Mouse (Mus musculus) heart, adult 8-10 months (tissue): Measurements from ENCODE around the gene Dnajc15. TPM values are rescaled to one million over a fixed set of nuclear protein-coding genes. Genes with fewer than 3 reads are reported as not detected.
"Not testable (repeated sequence)": the region's sequence is repeated elsewhere in the genome, so short reads cannot be mapped to it uniquely, and the experiment has no call there.

Experiments
- DNase-seq: peaks from one replicate; pipeline ENCODE4 v3.0.0; 2022; ENCODE audit warnings: low spot score
- total RNA-seq, 4 experiments: library from RNA; stranded (reverse); gene quantifications; 2 replicates each; pipeline ENCODE4 v1.2.4; 2022

The Dnajc15 gene
- total RNA-seq, result 100 to 1,000 TPM; 233 to 306 (median 274) TPM

- DNase-seq, result peak; percentile 88
Measured at GRCm38 (mm10) chr14:77874304-77875241, at the start of gene Dnajc15. Dnajc15 (minus strand) TSS chr14:77875125.

GRCm38 (mm10) chr14:77923076-77923865 lies 48.3 kb upstream of the Dnajc15 start:
- DNase-seq, result no peak

GRCm38 (mm10) chr14:77921641-77922040 lies 46.7 kb upstream of the Dnajc15 start:
- no peak for DNase-seq

GRCm38 (mm10) chr14:77915776-77916175 lies 40.9 kb upstream of the Dnajc15 start:
- no peak for DNase-seq

GRCm38 (mm10) chr14:77906586-77906985 lies 31.7 kb upstream of the Dnajc15 start:
- no peak for DNase-seq

- no peak for DNase-seq
Measured at GRCm38 (mm10) chr14:77905466-77905865, 30.5 kb upstream of the Dnajc15 start.

- DNase-seq, result peak; percentile 4
Measured at GRCm38 (mm10) chr14:77904171-77904762, 29.3 kb upstream of the Dnajc15 start, which contains the start of gene Epsti1. Epsti1 (plus strand) TSS chr14:77904239.

GRCm38 (mm10) chr14:77902541-77902940 lies 27.6 kb upstream of the Dnajc15 start:
- no peak for DNase-seq

- no peak for DNase-seq
Measured at GRCm38 (mm10) chr14:77895951-77896350, 21.0 kb upstream of the Dnajc15 start.

- no peak for DNase-seq
Measured at GRCm38 (mm10) chr14:77889911-77890310, 15.0 kb upstream of the Dnajc15 start.

- DNase-seq, result no peak
Measured at GRCm38 (mm10) chr14:77886941-77887340, 12.0 kb upstream of the Dnajc15 start.

- no peak for DNase-seq
Measured at GRCm38 (mm10) chr14:77886376-77886775, 11.5 kb upstream of the Dnajc15 start.

- no peak for DNase-seq
Measured at GRCm38 (mm10) chr14:77882669-77883068, 7.7 kb upstream of the Dnajc15 start.

GRCm38 (mm10) chr14:77881998-77882397 lies 7.1 kb upstream of the Dnajc15 start:
- no peak for DNase-seq

GRCm38 (mm10) chr14:77877876-77878275 lies 3.0 kb upstream of the Dnajc15 start:
- DNase-seq, result not testable (repeated sequence)

GRCm38 (mm10) chr14:77876199-77876598 lies 1.3 kb upstream of the Dnajc15 start:
- no peak for DNase-seq

- DNase-seq, result no peak
Measured at GRCm38 (mm10) chr14:77871380-77871975, 3.4 kb downstream of the Dnajc15 start.

GRCm38 (mm10) chr14:77870926-77871325 lies 4.0 kb downstream of the Dnajc15 start:
- DNase-seq, result no peak

GRCm38 (mm10) chr14:77867601-77868000 lies 7.3 kb downstream of the Dnajc15 start:
- no peak for DNase-seq

- no peak for DNase-seq
Measured at GRCm38 (mm10) chr14:77864510-77864909, 10.4 kb downstream of the Dnajc15 start.

GRCm38 (mm10) chr14:77864051-77864450 lies 10.9 kb downstream of the Dnajc15 start:
- peak; percentile 13 for DNase-seq
